Mouse (Mus musculus): ENCODE data around the gene Ywhag. TPM values are rescaled to one million over a fixed set of nuclear protein-coding genes. Genes with fewer than 3 reads are reported as not detected.

Gene Ywhag
- total RNA-seq, 1 experiment from 2014 or later, result 482 TPM

- DNase-seq, result no peak
These were observed 21.2 kb downstream of the Ywhag start for GRCm38 (mm10) chr5:135913201-135913600.

GRCm38 (mm10) chr5:135911633-135912220, 22.7 kb downstream of the Ywhag start:
- DNase-seq, result no peak

GRCm38 (mm10) chr5:135910813-135911212, 23.6 kb downstream of the Ywhag start:
- DNase-seq, result no peak

- peak; percentile 56 for DNase-seq
These were observed 24.8 kb downstream of the Ywhag start for GRCm38 (mm10) chr5:135909646-135910045.

- DNase-seq, result no peak
These were observed 25.4 kb downstream of the Ywhag start for GRCm38 (mm10) chr5:135908989-135909388.

- no peak for DNase-seq
These were observed 26.2 kb downstream of the Ywhag start for GRCm38 (mm10) chr5:135908185-135908584.

- DNase-seq, result peak; percentile 87
These were observed 27.2 kb downstream of the Ywhag start for GRCm38 (mm10) chr5:135907256-135907655.

GRCm38 (mm10) chr5:135906846-135907245, 27.6 kb downstream of the Ywhag start:
- no peak for DNase-seq

GRCm38 (mm10) chr5:135905320-135906225, 28.8 kb downstream of the Ywhag start:
- peak; percentile 43 for DNase-seq

- no peak for DNase-seq
These were observed 30.2 kb downstream of the Ywhag start for GRCm38 (mm10) chr5:135904259-135904658.

GRCm38 (mm10) chr5:135903551-135904151, 30.8 kb downstream of the Ywhag start:
- DNase-seq, result peak; percentile 95

GRCm38 (mm10) chr5:135903058-135903457, 31.4 kb downstream of the Ywhag start:
- no peak for DNase-seq

GRCm38 (mm10) chr5:135901354-135902095, 32.9 kb downstream of the Ywhag start:
- peak; percentile 51 for DNase-seq

GRCm38 (mm10) chr5:135900701-135901100, 33.7 kb downstream of the Ywhag start:
- no peak for DNase-seq

GRCm38 (mm10) chr5:135899833-135900232, 34.6 kb downstream of the Ywhag start:
- DNase-seq, result peak; percentile 38

- DNase-seq, result no peak
These were observed 35.4 kb downstream of the Ywhag start for GRCm38 (mm10) chr5:135898995-135899394.

- DNase-seq, result peak; percentile 81
These were observed 36.4 kb downstream of the Ywhag start for GRCm38 (mm10) chr5:135898028-135898427.

GRCm38 (mm10) chr5:135894958-135895357, 39.5 kb downstream of the Ywhag start:
- DNase-seq, result peak; percentile 45

GRCm38 (mm10) chr5:135892589-135893351, 41.6 kb downstream of the Ywhag start:
- DNase-seq, result no peak

GRCm38 (mm10) chr5:135890920-135891319, 43.5 kb downstream of the Ywhag start:
- no peak for DNase-seq

GRCm38 (mm10) chr5:135890323-135890722, 44.1 kb downstream of the Ywhag start:
- DNase-seq, result no peak
